Mouse (Mus musculus): ENCODE data around the gene Lsg1. TPM values are rescaled to one million over a fixed set of nuclear protein-coding genes. Genes with fewer than 3 reads are reported as not detected.

Lsg1 gene
- total and polyA plus RNA-seq, 3 experiments = 58.8 to 84.4 TPM; not detected in 1

- H3K27me3 ChIP-seq (ENCODE audit: control insufficient read depth in 1 of 2, insufficient read depth in 2 of 2, low read length in 2 of 2) = peaks cover 9 to 17% of the 10 kb centered on the region in 2 experiments; a peak in 3 of 4 replicates
- no peaks in the 10 kb centered on the region for H3K9me3 ChIP-seq (replicated peaks; ENCODE audit: insufficient read depth, low read length)
- no peaks in the 10 kb centered on the region for H3K36me3 ChIP-seq (ENCODE audit: control insufficient read depth in 1 of 2, insufficient read depth in 2 of 2, low read length in 2 of 2)
- no peak overlapping the region for H3K27ac ChIP-seq (ENCODE audit: control insufficient read depth, low read depth, low read length)
- H3K9ac ChIP-seq (ENCODE audit: control insufficient read depth, low read depth, low read length, poor library complexity, severe bottlenecking) = no peak overlapping the region
- H3K4me1 ChIP-seq (ENCODE audit: control insufficient read depth in 1 of 2, insufficient read depth in 2 of 2, low read length in 2 of 2) = no peaks in the 10 kb centered on the region
- TF ChIP-seq ZC3H11A (IDR thresholded peaks at IDR 0.05; ENCODE audit: low read depth, low read length) (no peak), RCOR1 (IDR thresholded peaks at IDR 0.05; ENCODE audit: low read depth, low read length) (no peak), CHD2 (IDR thresholded peaks at IDR 0.05; ENCODE audit: low read length) (no peak), HCFC1 (IDR thresholded peaks at IDR 0.05; ENCODE audit: low read depth, low read length) (no peak), GABPA (IDR thresholded peaks at IDR 0.05; ENCODE audit: low read depth, low read length) (no peak), ETS1 (IDR thresholded peaks at IDR 0.05; ENCODE audit: low read depth, low read length) (no peak), MYB (IDR thresholded peaks at IDR 0.05; ENCODE audit: low read depth, low read length) (no peak), POLR2A (IDR thresholded peaks at IDR 0.05; ENCODE audit: control insufficient read depth in 1 of 2, insufficient read depth in 1 of 2, low read depth in 1 of 2, low read length in 2 of 2, poor library complexity in 1 of 2) (no peak), POLR2AphosphoS2 (IDR thresholded peaks at IDR 0.05; ENCODE audit: low read length) (no peak), SMC3 (IDR thresholded peaks at IDR 0.05; ENCODE audit: low read depth, low read length) (no peak), TBP (IDR thresholded peaks at IDR 0.05; ENCODE audit: low read depth, low read length) (no peak)
- no peak for DNase-seq (ENCODE audit: low read depth, low spot score)
- no peak overlapping the region for H3K4me3 ChIP-seq (ENCODE audit: control insufficient read depth in 1 of 2, insufficient read depth in 1 of 2, low read depth in 2 of 2, low read length in 2 of 2)
- H3K79me2 ChIP-seq (ENCODE audit: control insufficient read depth, insufficient read depth, low read length, poor library complexity) = no peaks in the 10 kb centered on the region
Measured at GRCm38 (mm10) chr16:30607868-30608267, 20.5 kb upstream of the Lsg1 start.

- no peaks in the 10 kb centered on the region for H3K36me3 ChIP-seq (ENCODE audit: control insufficient read depth in 1 of 2, insufficient read depth in 2 of 2, low read length in 2 of 2)
- DNase-seq (ENCODE audit: low read depth, low spot score) = no peak
- H3K4me1 ChIP-seq (ENCODE audit: control insufficient read depth in 1 of 2, insufficient read depth in 2 of 2, low read length in 2 of 2) = no peaks in the 10 kb centered on the region
- H3K79me2 ChIP-seq (ENCODE audit: control insufficient read depth, insufficient read depth, low read length, poor library complexity) = no peaks in the 10 kb centered on the region
- H3K27me3 ChIP-seq (ENCODE audit: control insufficient read depth in 1 of 2, insufficient read depth in 2 of 2, low read length in 2 of 2) = peaks cover 6 to 14% of the 10 kb centered on the region in 2 experiments; a peak in 3 of 4 replicates
- H3K27ac ChIP-seq (ENCODE audit: control insufficient read depth, low read depth, low read length) = no peak overlapping the region
- H3K9ac ChIP-seq (ENCODE audit: control insufficient read depth, low read depth, low read length, poor library complexity, severe bottlenecking) = no peak overlapping the region
- H3K9me3 ChIP-seq (replicated peaks; ENCODE audit: insufficient read depth, low read length) = no peaks in the 10 kb centered on the region
- H3K4me3 ChIP-seq (ENCODE audit: control insufficient read depth in 1 of 2, insufficient read depth in 1 of 2, low read depth in 2 of 2, low read length in 2 of 2) = no peak overlapping the region
- TF ChIP-seq USF2 (IDR thresholded peaks at IDR 0.05; ENCODE audit: borderline replicate concordance in 1 of 2, insufficient read depth in 1 of 2, low read depth in 1 of 2, low read length in 2 of 2) (no peak), ZMIZ1 (IDR thresholded peaks at IDR 0.05; ENCODE audit: low read depth, low read length) (no peak), ZNF384 (IDR thresholded peaks at IDR 0.05; ENCODE audit: low read depth, low read length) (no peak), BHLHE40 (IDR thresholded peaks at IDR 0.05; ENCODE audit: borderline replicate concordance, low read depth, low read length) (no peak), CHD1 (IDR thresholded peaks at IDR 0.05; ENCODE audit: low read depth, low read length) (no peak), POLR2A (IDR thresholded peaks at IDR 0.05; ENCODE audit: control insufficient read depth in 1 of 2, insufficient read depth in 1 of 2, low read depth in 1 of 2, low read length in 2 of 2, poor library complexity in 1 of 2) (no peak), EP300 (IDR thresholded peaks at IDR 0.05; ENCODE audit: low read depth in 1 of 2, low read length in 2 of 2) (no peak), CTCF (IDR thresholded peaks at IDR 0.05 in 2 of 3, conservative IDR thresholded peaks at IDR 0.05 in 1 of 3; ENCODE audit: control insufficient read depth in 1 of 3, insufficient read depth in 1 of 3, low read depth in 2 of 3, low read length in 3 of 3, poor library complexity in 1 of 3, severe bottlenecking in 1 of 3) (no peak), CHD2 (IDR thresholded peaks at IDR 0.05; ENCODE audit: low read length) (no peak), TBP (IDR thresholded peaks at IDR 0.05; ENCODE audit: low read depth, low read length) (no peak), NRF1 (IDR thresholded peaks at IDR 0.05; ENCODE audit: insufficient read depth, low read depth, low read length, poor library complexity, severe bottlenecking) (no peak), USF1 (IDR thresholded peaks at IDR 0.05; ENCODE audit: low read depth, low read length) (no peak), GABPA (IDR thresholded peaks at IDR 0.05; ENCODE audit: low read depth, low read length) (no peak), SMC3 (IDR thresholded peaks at IDR 0.05; ENCODE audit: low read depth, low read length) (no peak), KAT2A (conservative IDR thresholded peaks at IDR 0.05; ENCODE audit: low read depth, low read length) (no peak)
Measured at GRCm38 (mm10) chr16:30605528-30605927, 18.1 kb upstream of the Lsg1 start.
